22 mouse cellular contexts compared by ENCODE assay signal in genomic region chr1:23655768-23656167, GRCm38 (mm10).
DNase-seq lines count a peak whose midpoint lies in the region; ATAC-seq and TF ChIP-seq lines count a peak whose summit lies in the region.
"Had no signal": no experiment of that assay in that cellular context is flagged by ENCODE, and none has a peak within 500 bp of the region (broad histone marks: within the 10 kb centered on the region; RNA-seq: fewer than 3 reads in every experiment).

No protein-coding gene starts in this region.

- H3K36me3 ChIP-seq in midbrain, embryonic 11.5 days (ENCODE audit: control insufficient read depth, insufficient read depth, low read length), result no peaks in the 10 kb centered on the region
- no peaks in the 10 kb centered on the region for H3K36me3 ChIP-seq in midbrain, embryonic 10.5 days
- no peaks in the 10 kb centered on the region for H3K36me3 ChIP-seq in midbrain, postnatal 0 days (ENCODE audit: insufficient read depth, low read length)
- H3K36me3 ChIP-seq: embryonic facial prominence, embryonic 15.5 days; heart, embryonic 13.5 days; neural tube, embryonic 13.5 days had no signal

- DNase-seq in cerebellum, adult 11 months, result peak; percentile 23
- DNase-seq in frontal cortex, postnatal 10 days (ENCODE audit: low spot score in 2 of 2), result no peak
- DNase-seq in midbrain, embryonic 11.5 days (ENCODE audit: low spot score, missing footprints), result peak; percentile 83
- DNase-seq in midbrain, embryonic 10.5 days (ENCODE audit: low spot score), result no peak
- DNase-seq in midbrain, postnatal 0 days (ENCODE audit: low spot score), result no peak
- DNase-seq in kidney, postnatal 4 days, result no peak
- DNase-seq: adrenal gland, adult 8-10 months; gastrocnemius, postnatal 36 days; heart, adult 2 months; heart, postnatal 14 days; right cerebral cortex, postnatal 25 days; thymus, postnatal 36 days had no signal

- no peaks in the 10 kb centered on the region; the same call in 1 of the 2 replicates for H3K4me1 ChIP-seq in midbrain, embryonic 11.5 days (ENCODE audit: control insufficient read depth, insufficient read depth, low read length)
- H3K4me1 ChIP-seq in midbrain, embryonic 10.5 days, result 0 out of 2 replicates have a peak, but pooled peaks cover 9% of the 10 kb centered on the region
- H3K4me1 ChIP-seq in midbrain, postnatal 0 days (ENCODE audit: insufficient read depth, low read length), result peaks cover 3% of the 10 kb centered on the region; the same call in 1 of the 2 replicates
- H3K4me1 ChIP-seq: embryonic facial prominence, embryonic 15.5 days; heart, embryonic 13.5 days; neural tube, embryonic 13.5 days had no signal

- H3K4me3 ChIP-seq in midbrain, embryonic 11.5 days (ENCODE audit: low read depth, low read length), result no peak overlapping the region
- H3K4me3 ChIP-seq in midbrain, embryonic 10.5 days, result no peak overlapping the region
- H3K4me3 ChIP-seq in midbrain, postnatal 0 days (ENCODE audit: low read depth, low read length), result no peak overlapping the region
- H3K4me3 ChIP-seq: heart, adult 2 months; heart, embryonic 13.5 days; myocyte; neural tube, embryonic 13.5 days had no signal

- no peak overlapping the region for H3K9ac ChIP-seq in midbrain, embryonic 11.5 days (ENCODE audit: low read length)
- H3K9ac ChIP-seq in midbrain, postnatal 0 days (replicated peaks; ENCODE audit: low read length, poor library complexity, severe bottlenecking), result no peak overlapping the region
- H3K9ac ChIP-seq: embryonic facial prominence, embryonic 15.5 days; heart, embryonic 13.5 days; hindbrain, embryonic 14.5 days; neural tube, embryonic 13.5 days had no signal

- no peak overlapping the region for H3K4me2 ChIP-seq in midbrain, embryonic 11.5 days
- H3K4me2 ChIP-seq in midbrain, postnatal 0 days (ENCODE audit: low read depth, low read length, poor library complexity, severe bottlenecking), result peak overlapping the region; percentile 37; the same call in 1 of the 2 replicates
- H3K4me2 ChIP-seq: heart, embryonic 13.5 days; neural tube, embryonic 13.5 days had no signal

- no peak overlapping the region for H3K27ac ChIP-seq in midbrain, embryonic 11.5 days (ENCODE audit: low read depth, low read length)
- no peak overlapping the region for H3K27ac ChIP-seq in midbrain, embryonic 10.5 days (replicated peaks)
- no peak overlapping the region for H3K27ac ChIP-seq in midbrain, postnatal 0 days (ENCODE audit: low read depth, low read length)
- H3K27ac ChIP-seq: embryonic facial prominence, embryonic 15.5 days; heart, adult 2 months; heart, embryonic 13.5 days; hindbrain, embryonic 14.5 days; macrophage; neural tube, embryonic 13.5 days had no signal

- no peak for ATAC-seq in cerebellum, adult (ENCODE audit: insufficient number of reproducible peaks, low FRiP score, low TSS enrichment)
- ATAC-seq in frontal cortex, adult (ENCODE audit: low TSS enrichment), result peak; percentile 34; the same call in 1 of the 2 replicates
- no peak for ATAC-seq in midbrain, embryonic 11.5 days (ENCODE audit: low FRiP score)
- ATAC-seq in midbrain, postnatal 0 days (ENCODE audit: low FRiP score), result no peak
- ATAC-seq: activated CD4-positive, CD25-positive, alpha-beta regulatory T cell, adult 4 months; intestine, embryonic 16.5 days had no signal

- 94% methylated on average over 1 of the region's 1 CpGs for WGBS in midbrain, embryonic 11.5 days
- WGBS in midbrain, embryonic 10.5 days, result 100% methylated on average over 1 of the region's 1 CpGs
- 83% methylated on average over 1 of the region's 1 CpGs for WGBS in midbrain, postnatal 0 days

- TF ChIP-seq CTCF in midbrain, postnatal 0 days (IDR thresholded peaks at IDR 0.05), result no peak

- H3K27me3 ChIP-seq in midbrain, embryonic 11.5 days (ENCODE audit: control insufficient read depth, insufficient read depth, low read length), result no peaks in the 10 kb centered on the region
- H3K27me3 ChIP-seq in midbrain, embryonic 10.5 days (ENCODE audit: low read depth, poor library complexity, severe bottlenecking), result no peaks in the 10 kb centered on the region
- H3K27me3 ChIP-seq in midbrain, postnatal 0 days (ENCODE audit: insufficient read depth, low read length), result no peaks in the 10 kb centered on the region
- H3K27me3 ChIP-seq: embryonic facial prominence, embryonic 15.5 days; heart, embryonic 13.5 days; neural tube, embryonic 13.5 days had no signal

- no peaks in the 10 kb centered on the region for H3K9me3 ChIP-seq in midbrain, embryonic 11.5 days (ENCODE audit: control insufficient read depth, low read length)
- no peaks in the 10 kb centered on the region for H3K9me3 ChIP-seq in midbrain, embryonic 10.5 days (replicated peaks)
- H3K9me3 ChIP-seq in midbrain, postnatal 0 days (ENCODE audit: low read length), result no peaks in the 10 kb centered on the region
- H3K9me3 ChIP-seq: embryonic facial prominence, embryonic 15.5 days; heart, embryonic 13.5 days had no signal

Comparison
In these comparisons a context has a peak if more than half of its experiments do, and no peak if none do; other contexts are left out.
1. DNase-seq: peak in cerebellum, adult 11 months (single experiment) and midbrain, embryonic 11.5 days (single experiment); none in frontal cortex, postnatal 10 days (0 of 2), midbrain, embryonic 10.5 days (single experiment), midbrain, postnatal 0 days (single experiment) and kidney, postnatal 4 days (0 of 2).